Mouse (Mus musculus): ENCODE data around the gene Usp29. TPM values are rescaled to one million over a fixed set of nuclear protein-coding genes. Genes with fewer than 3 reads are reported as not detected.

Gene Usp29
- total and polyA plus RNA-seq, 3 experiments = not detected

GRCm38 (mm10) chr7:6822633-6823032 is 92.3 kb downstream of the Usp29 start:
- H3K4me3 ChIP-seq (replicated peaks in 1 of 3; ENCODE audit: low read depth in 2 of 3, low read length in 2 of 3, poor library complexity in 1 of 3) = no peak overlapping the region
- H3K4me1 ChIP-seq (ENCODE audit: control insufficient read depth in 1 of 2, insufficient read depth in 2 of 2) = no peaks in the 10 kb centered on the region
- no peaks in the 10 kb centered on the region for H3K36me3 ChIP-seq (replicated peaks in 1 of 2; ENCODE audit: control insufficient read depth in 1 of 2, insufficient read depth in 1 of 2, low read length in 1 of 2)
- DNase-seq (ENCODE audit: extremely low read depth) = no peak
- H3K4me2 ChIP-seq (ENCODE audit: insufficient read depth, low read depth, poor library complexity, severe bottlenecking) = no peak overlapping the region
- no peak overlapping the region for H3K27ac ChIP-seq (ENCODE audit: insufficient read depth, low read depth)
- in situ Hi-C loops (cut with MboI; ENCODE audit: low pct_ligation_motif_present, low pct_unique_long_range_greater_than_20kb, low sequenced_read_pairs) = no loop called here
- dilution Hi-C loops (cut with MboI; ENCODE audit: extremely low pct_ligation_motif_present, extremely low pct_unique_long_range_greater_than_20kb, low sequenced_read_pairs) = no loop called here
- TF ChIP-seq UBTF (IDR thresholded peaks at IDR 0.05; ENCODE audit: low read depth, low read length) (no peak), ZMIZ1 (IDR thresholded peaks at IDR 0.05; ENCODE audit: low read depth, low read length) (no peak), MAZ (IDR thresholded peaks at IDR 0.05; ENCODE audit: low read depth, low read length) (no peak), POLR2A (IDR thresholded peaks at IDR 0.05; ENCODE audit: low read depth, low read length) (no peak), ELF1 (IDR thresholded peaks at IDR 0.05; ENCODE audit: low read depth, low read length) (no peak), MAFK (IDR thresholded peaks at IDR 0.05; ENCODE audit: insufficient replicate concordance, low read length) (no peak), JUND (conservative IDR thresholded peaks at IDR 0.05; ENCODE audit: low read depth, low read length) (no peak), BHLHE40 (IDR thresholded peaks at IDR 0.05; ENCODE audit: low read depth, low read length) (no peak), RCOR1 (conservative IDR thresholded peaks at IDR 0.05; ENCODE audit: low read depth, low read length) (no peak), HCFC1 (IDR thresholded peaks at IDR 0.05; ENCODE audit: low read depth, low read length) (no peak), ZNF384 (IDR thresholded peaks at IDR 0.05; ENCODE audit: low read depth, low read length) (no peak), PAX5 (IDR thresholded peaks at IDR 0.05; ENCODE audit: low read length) (no peak), KAT2A (IDR thresholded peaks at IDR 0.05; ENCODE audit: insufficient replicate concordance, low read length) (no peak), TCF12 (IDR thresholded peaks at IDR 0.05; ENCODE audit: low read depth, low read length) (no peak), MEF2A (IDR thresholded peaks at IDR 0.05; ENCODE audit: borderline replicate concordance, low read depth, low read length) (no peak), NRF1 (IDR thresholded peaks at IDR 0.05; ENCODE audit: low read depth, low read length) (no peak), MYC (IDR thresholded peaks at IDR 0.05; ENCODE audit: low read depth, low read length) (no peak), CHD2 (IDR thresholded peaks at IDR 0.05; ENCODE audit: low read length) (no peak), RAD21 (IDR thresholded peaks at IDR 0.05; ENCODE audit: low read depth, low read length) (no peak), E2F4 (IDR thresholded peaks at IDR 0.05; ENCODE audit: insufficient replicate concordance, low read depth, low read length) (no peak)
- H3K79me2 ChIP-seq (replicated peaks; ENCODE audit: control insufficient read depth, extremely low read depth, insufficient read depth, poor library complexity, severe bottlenecking) = no peaks in the 10 kb centered on the region
- no peaks in the 10 kb centered on the region for H3K27me3 ChIP-seq (replicated peaks)
- no peak overlapping the region for H3K9ac ChIP-seq (ENCODE audit: insufficient read depth, low read depth)
- peaks cover 40% of the 10 kb centered on the region for H3K9me3 ChIP-seq (replicated peaks; ENCODE audit: low read length)

- H3K27me3 ChIP-seq (replicated peaks) = no peaks in the 10 kb centered on the region
- DNase-seq (ENCODE audit: extremely low read depth) = no peak
- no peak overlapping the region for H3K4me2 ChIP-seq (ENCODE audit: insufficient read depth, low read depth, poor library complexity, severe bottlenecking)
- no peak overlapping the region for H3K4me3 ChIP-seq (replicated peaks in 1 of 3; ENCODE audit: low read depth in 2 of 3, low read length in 2 of 3, poor library complexity in 1 of 3)
- H3K4me1 ChIP-seq (ENCODE audit: control insufficient read depth in 1 of 2, insufficient read depth in 2 of 2) = no peaks in the 10 kb centered on the region
- no peaks in the 10 kb centered on the region for H3K79me2 ChIP-seq (replicated peaks; ENCODE audit: control insufficient read depth, extremely low read depth, insufficient read depth, poor library complexity, severe bottlenecking)
- TF ChIP-seq GABPA (IDR thresholded peaks at IDR 0.05; ENCODE audit: insufficient replicate concordance, low read depth, low read length) (no peak), NRF1 (IDR thresholded peaks at IDR 0.05; ENCODE audit: low read depth, low read length) (no peak), SMC3 (IDR thresholded peaks at IDR 0.05; ENCODE audit: low read depth, low read length) (no peak), TCF12 (IDR thresholded peaks at IDR 0.05; ENCODE audit: low read depth, low read length) (no peak), TBP (conservative IDR thresholded peaks at IDR 0.05; ENCODE audit: low read depth, low read length) (no peak), E2F4 (IDR thresholded peaks at IDR 0.05; ENCODE audit: insufficient replicate concordance, low read depth, low read length) (no peak), UBTF (IDR thresholded peaks at IDR 0.05; ENCODE audit: low read depth, low read length) (no peak), ZMIZ1 (IDR thresholded peaks at IDR 0.05; ENCODE audit: low read depth, low read length) (no peak), SIN3A (IDR thresholded peaks at IDR 0.05; ENCODE audit: low read length) (no peak)
- dilution Hi-C loops (cut with MboI; ENCODE audit: extremely low pct_ligation_motif_present, extremely low pct_unique_long_range_greater_than_20kb, low sequenced_read_pairs) = no loop called here
- H3K9ac ChIP-seq (ENCODE audit: insufficient read depth, low read depth) = no peak overlapping the region
- in situ Hi-C loops (cut with MboI; ENCODE audit: low pct_ligation_motif_present, low pct_unique_long_range_greater_than_20kb, low sequenced_read_pairs) = no loop called here
- H3K9me3 ChIP-seq (replicated peaks; ENCODE audit: low read length) = peaks cover 43% of the 10 kb centered on the region
- H3K36me3 ChIP-seq (replicated peaks in 1 of 2; ENCODE audit: control insufficient read depth in 1 of 2, insufficient read depth in 1 of 2, low read length in 1 of 2) = no peaks in the 10 kb centered on the region
- no peak overlapping the region for H3K27ac ChIP-seq (ENCODE audit: insufficient read depth, low read depth)
Measured at GRCm38 (mm10) chr7:6823673-6824072, 93.3 kb downstream of the Usp29 start.

Data from CH12.LX (cell line).